Mouse (Mus musculus): ENCODE measurements around the gene Tnfsfm13. TPM values are rescaled to one million over a fixed set of nuclear protein-coding genes. Genes with fewer than 3 reads are reported as not detected.
"Not testable (repeated sequence)": the region's sequence is repeated elsewhere in the genome, so short reads cannot be mapped to it uniquely, and the experiment has no call there.

The Tnfsfm13 gene
- polyA plus RNA-seq (2015; fragmentation: Nextera tagmentation; extraction: Ambion mirVana): 1.2 and 1.8 TPM in 2 replicates

DNA sequence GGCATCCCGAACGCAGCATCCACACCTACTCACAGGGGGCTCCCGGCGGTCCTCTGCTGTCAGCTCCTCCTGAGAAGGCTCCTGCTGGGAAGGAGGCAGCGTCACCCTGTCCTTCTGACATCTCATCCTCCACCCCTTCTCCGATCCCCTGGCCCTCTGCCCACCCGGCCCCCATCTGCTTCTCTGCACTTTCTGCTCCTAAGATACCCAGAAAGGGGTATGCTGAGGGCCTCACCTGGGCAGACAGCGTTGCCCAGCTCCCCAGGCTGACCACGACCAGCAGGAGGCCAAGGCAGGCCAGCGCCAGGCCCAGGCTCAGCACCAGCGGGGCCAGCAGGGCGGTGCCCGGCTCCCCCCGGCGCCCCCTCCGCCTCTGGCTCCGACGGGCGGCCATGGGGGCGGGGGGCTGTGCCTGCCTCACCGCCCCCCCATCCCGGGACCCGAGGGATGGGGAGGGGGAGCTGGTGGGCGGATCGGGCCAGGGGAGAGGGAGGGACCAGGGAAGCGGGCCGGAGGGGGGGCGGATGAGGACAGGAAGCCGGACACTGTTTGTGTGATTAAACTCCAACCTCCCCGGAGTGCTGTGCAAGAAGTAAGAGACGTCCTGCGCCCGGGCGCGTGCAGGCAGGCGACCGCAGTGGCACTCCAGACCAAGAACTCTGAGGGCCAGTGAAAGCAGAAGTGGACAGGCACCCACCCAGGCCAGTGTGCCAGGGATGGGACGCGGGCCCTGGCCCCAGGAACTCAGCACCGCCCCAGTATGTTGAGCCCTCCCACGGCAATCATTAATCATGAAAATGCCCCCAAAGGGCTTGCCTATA, at the start of gene Tnfsfm13, which contains the start of gene Tnfsf12:
Gene Tnfsfm13, minus strand, starts transcription at position 738 of the 821 bp plus-strand sequence.
Gene Tnfsf12, minus strand, starts transcription at position 489 of the 821 bp plus-strand sequence.
- H3K9me3 ChIP-seq: no peaks in the 10 kb centered on the region
- H3K27me3 ChIP-seq (replicated peaks): no peaks in the 10 kb centered on the region
- no peak within 1 kb of the TSS for H3K27ac ChIP-seq
- H3K9ac ChIP-seq: peak within 1 kb of the TSS; percentile 54
- H3K4me2 ChIP-seq: peak within 1 kb of the TSS; percentile 87
- H3K36me3 ChIP-seq (replicated peaks): no peaks in the 10 kb centered on the region
- under 1% methylated on average over 40 of the region's 41 CpGs for WGBS
- peak within 1 kb of the TSS; percentile 41 for H3K4me3 ChIP-seq
- ATAC-seq (replicated peaks): no peak
- H3K4me1 ChIP-seq: peaks cover 11% of the 10 kb centered on the region

DNA sequence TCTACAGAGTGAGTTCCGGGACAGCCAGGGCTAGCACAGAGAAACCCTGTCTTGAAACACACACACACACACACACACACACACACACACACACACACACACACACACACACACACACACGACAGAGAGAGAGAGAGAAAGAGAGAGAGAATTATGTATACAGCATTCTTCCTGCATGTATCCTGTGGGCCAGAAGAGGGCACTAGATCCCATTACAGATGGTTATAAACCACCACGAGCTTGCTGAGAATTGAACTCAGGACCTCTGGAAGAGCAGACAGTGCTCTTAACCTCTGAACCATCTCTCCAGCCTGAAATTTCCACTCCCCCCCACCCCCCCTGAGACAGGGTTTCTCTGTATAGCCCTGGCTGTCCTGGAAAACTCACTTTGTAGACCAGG, 35.5 kb upstream of the Tnfsfm13 start:
- WGBS: 70% methylated on average over 3 of the region's 3 CpGs
- not testable (repeated sequence) for H3K27me3 ChIP-seq (replicated peaks); H3K9ac ChIP-seq; H3K4me2 ChIP-seq; ATAC-seq (replicated peaks); H3K27ac ChIP-seq; H3K4me1 ChIP-seq; H3K4me3 ChIP-seq; H3K9me3 ChIP-seq
- peaks cover 29% of the 10 kb centered on the region for H3K36me3 ChIP-seq (replicated peaks)

GRCm38 (mm10) chr11:69729063-69729462, 33.2 kb upstream of the Tnfsfm13 start:
- Histone ChIP-seq H3K27me3 (replicated peaks) (no peaks in the 10 kb centered on the region), H3K4me2 (no peak overlapping the region), H3K36me3 (replicated peaks) (peaks cover 6% of the 10 kb centered on the region), H3K9me3 (no peaks in the 10 kb centered on the region), H3K9ac (no peak overlapping the region), H3K4me1 (no peaks in the 10 kb centered on the region), H3K27ac (no peak overlapping the region), H3K4me3 (no peak overlapping the region)
- ATAC-seq (replicated peaks): no peak
- WGBS: 16% methylated on average over 3 of the region's 3 CpGs

GRCm38 (mm10) chr11:69725951-69726350, 30.1 kb upstream of the Tnfsfm13 start:
- whole genome bisulfite sequencing: 42% methylated on average over 5 of the region's 5 CpGs
- H3K27me3 ChIP-seq (replicated peaks): no peaks in the 10 kb centered on the region
- H3K9ac ChIP-seq: no peak overlapping the region
- ATAC-seq (replicated peaks): no peak
- H3K36me3 ChIP-seq (replicated peaks): no peaks in the 10 kb centered on the region
- no peak overlapping the region for H3K4me2 ChIP-seq
- H3K4me3 ChIP-seq: no peak overlapping the region
- no peaks in the 10 kb centered on the region for H3K9me3 ChIP-seq
- no peaks in the 10 kb centered on the region for H3K4me1 ChIP-seq
- no peak overlapping the region for H3K27ac ChIP-seq

DNA sequence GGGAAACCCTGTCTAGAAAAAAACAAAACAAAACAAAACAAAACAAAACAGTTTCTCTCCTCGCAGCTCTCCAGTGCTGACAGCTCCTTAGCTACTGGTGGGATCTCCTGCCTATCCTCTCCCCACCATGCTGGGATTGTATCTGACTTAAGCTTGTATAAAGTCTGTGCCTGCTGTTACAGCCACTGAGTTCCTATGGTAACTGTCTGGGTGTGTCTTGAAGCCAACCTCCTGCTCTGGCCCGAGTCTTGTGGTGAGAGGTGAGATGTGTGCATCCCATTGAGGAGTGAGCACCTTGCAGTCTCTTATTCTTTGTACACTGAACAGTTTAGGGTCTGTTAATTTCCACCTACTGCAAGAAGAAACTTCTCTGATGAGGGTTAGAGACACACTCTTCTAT, 27.2 kb upstream of the Tnfsfm13 start:
- WGBS: 31% methylated on average over 2 of the region's 2 CpGs
- H3K4me1 ChIP-seq: no peaks in the 10 kb centered on the region
- no peak overlapping the region for H3K4me3 ChIP-seq
- no peak overlapping the region for H3K27ac ChIP-seq
- H3K27me3 ChIP-seq (replicated peaks): no peaks in the 10 kb centered on the region
- no peaks in the 10 kb centered on the region for H3K9me3 ChIP-seq
- H3K36me3 ChIP-seq (replicated peaks): no peaks in the 10 kb centered on the region
- ATAC-seq (replicated peaks): no peak
- H3K4me2 ChIP-seq: no peak overlapping the region
- H3K9ac ChIP-seq: no peak overlapping the region

- H3K36me3 ChIP-seq (replicated peaks): no peaks in the 10 kb centered on the region
- H3K9ac ChIP-seq: no peak overlapping the region
- WGBS: 82% methylated on average over 6 of the region's 6 CpGs
- ATAC-seq (replicated peaks): no peak
- H3K27ac ChIP-seq: no peak overlapping the region
- H3K4me2 ChIP-seq: no peak overlapping the region
- H3K4me3 ChIP-seq: no peak overlapping the region
- no peaks in the 10 kb centered on the region for H3K4me1 ChIP-seq
- H3K27me3 ChIP-seq (replicated peaks): no peaks in the 10 kb centered on the region
- H3K9me3 ChIP-seq: no peaks in the 10 kb centered on the region
Observed at GRCm38 (mm10) chr11:69720852-69721251, 25.0 kb upstream of the Tnfsfm13 start.

DNA sequence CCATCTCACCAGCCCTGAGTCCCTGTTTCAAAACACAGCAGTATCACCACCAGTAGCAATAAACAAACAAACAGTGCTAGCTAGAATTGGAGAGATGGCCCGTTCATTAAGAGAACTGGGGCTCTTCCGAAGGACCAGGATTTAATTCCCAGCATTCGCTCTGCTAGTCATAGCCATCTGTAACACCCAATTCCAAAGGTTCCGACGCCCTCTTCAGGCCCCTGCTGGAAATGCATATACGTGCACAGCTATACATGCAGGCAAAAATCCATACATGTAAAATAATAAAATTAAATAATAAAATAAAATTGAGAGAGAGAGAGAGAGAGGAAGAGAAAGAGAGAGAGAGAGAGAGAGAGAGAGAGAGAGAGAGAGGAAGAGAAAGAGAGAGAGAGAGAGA, 23.5 kb upstream of the Tnfsfm13 start:
- Histone ChIP-seq H3K9ac (no peak overlapping the region), H3K4me3 (no peak overlapping the region), H3K27ac (no peak overlapping the region), H3K4me2 (no peak overlapping the region), H3K27me3 (replicated peaks) (no peaks in the 10 kb centered on the region), H3K9me3 (no peaks in the 10 kb centered on the region), H3K4me1 (no peaks in the 10 kb centered on the region), H3K36me3 (replicated peaks) (no peaks in the 10 kb centered on the region)
- ATAC-seq (replicated peaks): no peak
- 72% methylated on average over 6 of the region's 6 CpGs for WGBS

DNA sequence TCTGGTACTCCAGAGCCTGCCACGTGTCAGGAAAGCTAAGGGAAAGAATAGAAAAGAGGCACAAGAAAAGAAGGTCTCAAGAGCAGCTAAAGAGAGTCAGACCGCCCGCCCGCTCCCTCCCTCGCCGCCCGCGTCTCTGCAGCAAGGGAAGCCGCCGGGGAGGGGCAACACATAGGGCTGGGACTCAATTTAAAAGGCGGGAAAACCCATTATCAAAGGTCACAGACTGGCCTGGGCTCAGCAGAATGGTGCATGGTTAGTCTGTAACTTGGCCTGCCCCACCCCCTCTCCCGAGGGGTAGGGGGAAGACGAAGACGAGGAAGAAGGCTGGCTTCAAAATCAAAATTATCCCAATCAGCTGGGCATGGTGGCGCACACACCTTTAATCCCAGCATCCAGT, 22.8 kb upstream of the Tnfsfm13 start:
- Histone ChIP-seq H3K9me3 (no peaks in the 10 kb centered on the region), H3K27ac (no peak overlapping the region), H3K4me3 (no peak overlapping the region), H3K4me2 (no peak overlapping the region), H3K36me3 (replicated peaks) (no peaks in the 10 kb centered on the region), H3K27me3 (replicated peaks) (no peaks in the 10 kb centered on the region), H3K4me1 (no peaks in the 10 kb centered on the region), H3K9ac (no peak overlapping the region)
- no peak for ATAC-seq (replicated peaks)
- 19% methylated on average over 15 of the region's 15 CpGs for WGBS

- WGBS: 55% methylated on average over 4 of the region's 4 CpGs
- Histone ChIP-seq H3K4me1 (no peaks in the 10 kb centered on the region), H3K36me3 (replicated peaks) (no peaks in the 10 kb centered on the region), H3K27ac (no peak overlapping the region), H3K4me3 (no peak overlapping the region), H3K4me2 (no peak overlapping the region), H3K27me3 (replicated peaks) (no peaks in the 10 kb centered on the region), H3K9me3 (no peaks in the 10 kb centered on the region), H3K9ac (no peak overlapping the region)
- ATAC-seq (replicated peaks): no peak
Observed at GRCm38 (mm10) chr11:69716953-69717352, 21.1 kb upstream of the Tnfsfm13 start.

GRCm38 (mm10) chr11:69715929-69716328, 20.0 kb upstream of the Tnfsfm13 start:
- no peak for ATAC-seq (replicated peaks)
- 25% methylated on average over 5 of the region's 5 CpGs for WGBS
- no peaks in the 10 kb centered on the region for H3K4me1 ChIP-seq

DNA sequence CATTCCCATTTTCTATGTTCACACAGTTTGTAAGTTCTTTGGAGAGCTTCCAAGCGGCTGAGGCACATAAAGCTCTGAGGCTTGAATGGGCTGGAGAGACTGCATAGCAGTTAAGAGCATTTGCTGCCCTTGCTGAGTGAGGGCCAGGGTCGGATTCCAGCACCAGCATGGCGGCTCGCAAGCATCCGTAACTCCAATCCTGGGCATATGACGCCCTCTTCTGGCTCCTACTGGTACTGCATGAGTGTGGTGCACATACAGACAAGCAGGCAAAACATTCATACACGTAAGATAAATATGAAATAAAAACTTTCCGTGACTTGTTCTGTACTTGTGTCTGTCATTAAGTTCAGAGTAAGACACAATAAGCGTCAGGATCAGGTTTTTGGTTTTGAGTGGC, 19.6 kb upstream of the Tnfsfm13 start:
- 63% methylated on average over 9 of the region's 9 CpGs for WGBS
- Histone ChIP-seq H3K4me2 (no peak overlapping the region), H3K9me3 (no peaks in the 10 kb centered on the region), H3K27me3 (replicated peaks) (no peaks in the 10 kb centered on the region), H3K4me3 (no peak overlapping the region), H3K9ac (no peak overlapping the region), H3K36me3 (replicated peaks) (no peaks in the 10 kb centered on the region), H3K27ac (no peak overlapping the region), H3K4me1 (no peaks in the 10 kb centered on the region)
- no peak for ATAC-seq (replicated peaks)

More at GRCm38 (mm10) chr11:69715929-69716328, 20.0 kb upstream of the Tnfsfm13 start:
- Histone ChIP-seq H3K4me3 (no peak overlapping the region), H3K27ac (no peak overlapping the region), H3K9me3 (no peaks in the 10 kb centered on the region), H3K27me3 (replicated peaks) (no peaks in the 10 kb centered on the region), H3K4me2 (no peak overlapping the region), H3K36me3 (replicated peaks) (no peaks in the 10 kb centered on the region), H3K9ac (no peak overlapping the region)

- H3K36me3 ChIP-seq (replicated peaks): no peaks in the 10 kb centered on the region
- no peaks in the 10 kb centered on the region for H3K27me3 ChIP-seq (replicated peaks)
- no peak overlapping the region for H3K4me2 ChIP-seq
- H3K27ac ChIP-seq: no peak overlapping the region
- no peaks in the 10 kb centered on the region for H3K4me1 ChIP-seq
- 65% methylated on average over 18 of the region's 18 CpGs for WGBS
- H3K4me3 ChIP-seq: no peak overlapping the region
- H3K9me3 ChIP-seq: no peaks in the 10 kb centered on the region
- H3K9ac ChIP-seq: no peak overlapping the region
- ATAC-seq (replicated peaks): no peak
Observed at GRCm38 (mm10) chr11:69714636-69715329, 18.9 kb upstream of the Tnfsfm13 start.

All from midbrain, embryonic 15.5 days (tissue).